Comparison of ENCODE assay signal across 23 mouse cellular contexts in genomic region chr13:113998811-113999210, GRCm38 (mm10).
"Had no signal": no experiment of that assay in that cellular context is flagged by ENCODE, and none has a peak within 500 bp of the region (broad histone marks: within the 10 kb centered on the region; RNA-seq: fewer than 3 reads in every experiment).

No protein-coding gene starts in this region.

- H3K4me3 ChIP-seq: lung, embryonic 15.5 days; megakaryocyte, embryonic 14.5 days; midbrain, embryonic 10.5 days; midbrain, embryonic 12.5 days; myocyte; neural tube, embryonic 13.5 days; neural tube, embryonic 15.5 days had no signal

- H3K4me2 ChIP-seq: lung, embryonic 15.5 days; midbrain, embryonic 12.5 days; neural tube, embryonic 13.5 days; neural tube, embryonic 15.5 days had no signal

- ATAC-seq: liver, postnatal 0 days; lung, postnatal 0 days; midbrain, embryonic 16.5 days had no signal

- H3K9me3 ChIP-seq: lung, embryonic 15.5 days; midbrain, embryonic 10.5 days; midbrain, embryonic 12.5 days; neural tube, embryonic 13.5 days; neural tube, embryonic 15.5 days had no signal

- H3K4me1 ChIP-seq: megakaryocyte, embryonic 14.5 days; neural tube, embryonic 15.5 days had no signal

- H3K27ac ChIP-seq: lung, embryonic 15.5 days; macrophage; midbrain, embryonic 10.5 days; midbrain, embryonic 12.5 days; neural tube, embryonic 13.5 days; neural tube, embryonic 15.5 days had no signal

- DNase-seq: liver, postnatal 0 days; lung, adult 2 months; lung, postnatal 14 days; lung, postnatal 36 days; midbrain, embryonic 14.5 days; retina, postnatal 1 day; right cerebral cortex, adult 18-20 months; right cerebral cortex, postnatal 25 days; right cerebral cortex, postnatal 4 days; spleen, adult 18-20 months; thymus, adult 18-20 months; thymus, postnatal 14 days; thymus, postnatal 36 days had no signal

- H3K27me3 ChIP-seq: lung, embryonic 15.5 days; megakaryocyte, embryonic 14.5 days; midbrain, embryonic 12.5 days; neural tube, embryonic 13.5 days; neural tube, embryonic 15.5 days had no signal

- H3K36me3 ChIP-seq: lung, embryonic 15.5 days; midbrain, embryonic 10.5 days; midbrain, embryonic 12.5 days; neural tube, embryonic 13.5 days; neural tube, embryonic 15.5 days had no signal

- H3K9ac ChIP-seq: liver, postnatal 0 days; lung, embryonic 15.5 days; midbrain, embryonic 12.5 days; neural tube, embryonic 13.5 days; neural tube, embryonic 15.5 days had no signal
